Mouse (Mus musculus): Measurements from ENCODE around the gene Sectm1a. TPM values are rescaled to one million over a fixed set of nuclear protein-coding genes. Genes with fewer than 3 reads are reported as not detected.

The Sectm1a gene
- not detected in 2 replicates for polyA plus RNA-seq (2015; fragmentation: Nextera tagmentation; extraction: Ambion mirVana)

DNA sequence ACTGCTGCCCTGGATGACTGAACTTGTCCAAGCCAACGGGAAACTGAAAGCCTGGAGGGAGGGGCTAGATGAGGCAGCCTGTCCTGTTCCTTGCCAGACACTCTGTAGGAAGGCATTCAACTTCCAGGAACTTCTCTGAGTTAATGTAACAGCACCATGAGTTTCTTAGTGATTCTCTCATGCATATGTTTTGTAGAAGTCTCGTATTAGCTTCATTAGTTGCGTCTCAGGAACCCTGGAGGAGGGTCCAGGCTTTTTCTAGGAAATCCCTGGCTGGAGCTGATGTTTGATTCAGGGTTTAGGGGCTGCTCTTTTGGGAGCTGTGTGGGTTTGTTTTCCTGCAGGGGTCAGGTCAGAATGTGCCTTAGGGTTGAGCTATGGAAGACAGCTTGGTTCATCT, at the start of gene Sectm1a:
Gene Sectm1a, minus strand, starts transcription at position 101 of the 400 bp plus-strand sequence.
- Histone ChIP-seq H3K9ac (no peak within 1 kb of the TSS), H3K9me3 (replicated peaks) (no peaks in the 10 kb centered on the region), H3K4me2 (no peak within 1 kb of the TSS), H3K4me1 (no peaks in the 10 kb centered on the region), H3K27ac (no peak within 1 kb of the TSS), H3K36me3 (ENCODE audit: poor library complexity, severe bottlenecking) (no peaks in the 10 kb centered on the region), H3K4me3 (no peak within 1 kb of the TSS), H3K27me3 (no peaks in the 10 kb centered on the region)
- no peak for ATAC-seq
- WGBS = 76% methylated on average over 3 of the region's 3 CpGs

DNA sequence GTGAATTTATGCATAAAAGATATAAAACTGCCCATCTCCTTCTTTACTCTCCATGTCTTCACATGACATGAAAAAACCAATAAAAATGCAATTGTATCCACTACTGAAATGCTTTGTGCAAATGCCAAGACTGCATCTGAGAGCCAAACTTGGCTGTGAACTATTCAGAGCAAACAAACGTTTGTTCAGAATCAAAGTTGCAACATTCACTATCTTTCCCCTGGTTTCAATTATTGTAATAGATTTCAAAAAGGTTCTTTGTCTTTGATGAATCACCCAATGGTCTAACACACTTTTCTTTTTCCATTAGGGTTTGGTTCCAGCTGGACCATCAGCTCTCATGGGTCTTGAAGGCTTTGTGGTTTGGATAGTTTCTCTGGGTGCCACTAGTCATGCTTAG, 48.6 kb upstream of the Sectm1a start:
- H3K27ac ChIP-seq = no peak overlapping the region
- H3K27me3 ChIP-seq = no peaks in the 10 kb centered on the region
- no peak overlapping the region for H3K9ac ChIP-seq
- H3K4me3 ChIP-seq = no peak overlapping the region
- 81% methylated on average over 1 of the region's 1 CpGs for WGBS
- no peaks in the 10 kb centered on the region for H3K4me1 ChIP-seq
- no peak for ATAC-seq
- H3K9me3 ChIP-seq (replicated peaks) = no peaks in the 10 kb centered on the region
- no peaks in the 10 kb centered on the region for H3K36me3 ChIP-seq (ENCODE audit: poor library complexity, severe bottlenecking)
- H3K4me2 ChIP-seq = no peak overlapping the region

DNA sequence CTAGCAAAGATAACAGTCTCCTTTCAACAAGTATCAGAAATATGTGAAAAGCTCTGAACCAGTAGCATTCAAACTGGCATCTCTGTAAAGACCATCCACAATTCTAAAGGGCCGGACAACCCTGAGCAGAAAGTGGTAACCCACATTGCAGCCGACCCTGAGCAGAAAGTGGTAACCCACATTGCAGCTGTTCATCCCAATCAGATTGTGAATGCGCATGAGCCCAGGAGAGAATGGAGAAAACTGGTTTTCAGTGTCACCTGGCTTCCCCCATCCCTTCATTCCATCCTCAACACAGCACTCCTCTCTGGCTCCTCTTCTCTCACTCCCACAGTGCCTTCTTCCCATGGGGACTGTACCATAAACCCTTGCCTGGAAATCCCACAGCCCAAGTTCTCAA, 46.4 kb upstream of the Sectm1a start:
- H3K9me3 ChIP-seq (replicated peaks) = no peaks in the 10 kb centered on the region
- no peak overlapping the region for H3K4me2 ChIP-seq
- no peaks in the 10 kb centered on the region for H3K27me3 ChIP-seq
- no peak overlapping the region for H3K4me3 ChIP-seq
- no peak for ATAC-seq
- no peak overlapping the region for H3K27ac ChIP-seq
- no peaks in the 10 kb centered on the region for H3K36me3 ChIP-seq (ENCODE audit: poor library complexity, severe bottlenecking)
- no peaks in the 10 kb centered on the region for H3K4me1 ChIP-seq
- WGBS = 91% methylated on average over 3 of the region's 3 CpGs
- H3K9ac ChIP-seq = no peak overlapping the region

DNA sequence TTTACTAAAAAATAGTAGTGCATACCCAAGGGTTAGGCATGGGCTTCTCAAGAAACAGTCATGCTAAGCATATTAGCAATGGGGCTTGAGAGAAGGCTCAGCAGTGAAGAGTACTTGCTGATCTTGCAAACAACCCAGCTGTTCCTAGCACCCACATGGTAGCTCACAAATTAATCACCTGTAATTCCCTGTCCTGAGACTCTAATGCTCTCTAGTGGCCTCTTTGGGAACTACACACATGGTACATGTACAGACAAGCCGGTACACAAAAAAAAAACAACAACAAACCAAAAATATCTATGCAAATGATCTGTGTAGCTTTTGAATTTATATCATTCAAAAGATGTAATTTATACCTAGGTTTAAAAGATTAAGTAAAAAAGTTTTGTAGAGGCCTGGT, 45.4 kb upstream of the Sectm1a start:
- Histone ChIP-seq H3K27ac (no peak overlapping the region), H3K4me1 (no peaks in the 10 kb centered on the region), H3K27me3 (no peaks in the 10 kb centered on the region), H3K36me3 (ENCODE audit: poor library complexity, severe bottlenecking) (no peaks in the 10 kb centered on the region), H3K4me2 (no peak overlapping the region), H3K9ac (no peak overlapping the region), H3K4me3 (no peak overlapping the region), H3K9me3 (replicated peaks) (no peaks in the 10 kb centered on the region)
- 82% methylated on average over 1 of the region's 1 CpGs for WGBS
- no peak for ATAC-seq

DNA sequence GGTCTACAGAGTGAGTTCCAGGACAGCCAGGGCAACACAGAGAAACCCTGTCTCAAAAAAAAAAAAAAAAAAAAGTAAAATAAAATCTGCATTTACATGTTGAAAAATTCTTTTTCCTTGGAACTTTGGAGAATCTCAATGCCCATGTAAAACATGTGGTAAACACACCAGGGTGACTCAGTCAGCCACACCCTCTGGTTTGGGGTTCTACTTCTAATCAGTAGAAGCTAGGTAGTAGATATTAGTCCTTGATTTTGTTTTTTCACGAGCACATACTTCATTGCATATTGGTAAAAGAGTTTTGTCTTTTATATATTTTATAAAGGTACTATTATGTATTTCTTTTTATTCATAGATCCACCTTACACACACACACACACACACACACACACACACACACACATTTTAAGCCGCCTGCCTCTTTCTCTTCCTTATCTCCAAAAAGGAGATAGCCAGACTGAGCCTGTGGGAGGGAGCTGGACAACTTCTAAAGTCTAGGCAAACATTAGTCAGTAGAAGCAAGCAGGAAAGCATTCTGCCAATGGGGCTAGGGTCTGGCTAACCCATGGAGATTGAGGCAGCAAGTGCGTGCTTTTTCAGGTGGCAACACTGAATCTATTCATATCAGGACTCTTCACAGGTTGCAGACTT, 44.6 kb upstream of the Sectm1a start:
- H3K36me3 ChIP-seq (ENCODE audit: poor library complexity, severe bottlenecking) = no peaks in the 10 kb centered on the region
- no peaks in the 10 kb centered on the region for H3K9me3 ChIP-seq (replicated peaks)
- H3K27me3 ChIP-seq = no peaks in the 10 kb centered on the region
- ATAC-seq = no peak
- WGBS = 88% methylated on average over 3 of the region's 3 CpGs
- no peak overlapping the region for H3K4me2 ChIP-seq
- no peak overlapping the region for H3K4me3 ChIP-seq
- H3K4me1 ChIP-seq = no peaks in the 10 kb centered on the region
- H3K9ac ChIP-seq = no peak overlapping the region
- no peak overlapping the region for H3K27ac ChIP-seq

DNA sequence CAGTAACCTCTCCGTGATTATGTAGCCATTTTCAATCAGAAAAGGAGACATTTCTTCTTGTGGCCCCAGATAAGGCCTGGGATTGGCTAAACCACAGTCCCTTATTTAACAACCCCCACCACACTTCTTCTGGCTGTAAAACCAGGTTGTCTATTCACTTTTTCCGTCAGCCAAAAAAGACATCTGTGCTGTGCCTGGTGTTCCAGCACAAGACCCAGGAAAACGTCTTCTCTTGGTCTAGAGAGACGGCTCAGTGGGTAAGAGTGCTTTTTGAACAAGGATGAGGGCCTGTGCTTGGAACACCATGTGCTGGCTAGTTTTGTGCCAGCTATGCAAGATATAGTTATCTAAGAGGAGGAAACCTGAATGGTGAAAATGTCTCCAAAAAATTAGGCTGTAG, 42.4 kb upstream of the Sectm1a start:
- no peak overlapping the region for H3K4me2 ChIP-seq
- no peaks in the 10 kb centered on the region for H3K9me3 ChIP-seq (replicated peaks)
- no peaks in the 10 kb centered on the region for H3K27me3 ChIP-seq
- 0 out of 2 replicates have a peak, but pooled peaks cover 3% of the 10 kb centered on the region for H3K4me1 ChIP-seq
- WGBS = 88% methylated on average over 4 of the region's 4 CpGs
- no peak overlapping the region for H3K4me3 ChIP-seq
- no peak overlapping the region for H3K9ac ChIP-seq
- H3K27ac ChIP-seq = no peak overlapping the region
- ATAC-seq = no peak
- no peaks in the 10 kb centered on the region for H3K36me3 ChIP-seq (ENCODE audit: poor library complexity, severe bottlenecking)

DNA sequence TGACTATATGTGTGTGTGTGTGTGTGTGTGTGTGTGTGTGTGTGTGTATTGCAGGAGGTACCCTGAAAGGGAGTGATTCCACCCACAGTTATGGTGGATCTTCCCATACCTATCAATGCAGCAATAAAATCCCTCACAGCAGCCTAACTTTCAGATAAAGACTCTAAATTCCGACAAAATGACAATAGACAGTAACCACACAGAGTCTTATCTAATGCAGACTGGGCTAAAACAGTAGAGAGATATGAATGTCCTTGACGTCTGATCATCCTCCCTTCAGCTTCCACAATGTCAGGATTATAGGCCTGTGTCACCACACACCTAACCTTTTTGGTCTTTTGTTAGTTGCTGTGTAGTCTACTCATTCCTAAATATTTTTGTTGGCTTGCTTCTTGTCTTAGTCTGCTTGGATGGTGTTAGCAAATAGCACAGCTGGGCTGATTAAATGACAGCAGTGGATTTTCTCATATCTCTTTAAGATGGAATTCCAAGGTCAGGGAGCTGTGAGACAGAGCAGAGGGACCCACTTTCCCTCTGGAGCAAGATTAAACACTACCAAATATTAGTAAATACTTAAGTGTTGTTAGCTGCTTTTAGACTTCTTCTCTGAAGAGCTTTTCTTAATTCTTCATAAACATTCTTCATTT, 41.1 kb upstream of the Sectm1a start:
- Histone ChIP-seq H3K9ac (no peak overlapping the region), H3K4me1 (0 out of 2 replicates have a peak, but pooled peaks cover 3% of the 10 kb centered on the region), H3K27ac (no peak overlapping the region), H3K27me3 (no peaks in the 10 kb centered on the region), H3K4me2 (no peak overlapping the region), H3K36me3 (ENCODE audit: poor library complexity, severe bottlenecking) (no peaks in the 10 kb centered on the region), H3K9me3 (replicated peaks) (no peaks in the 10 kb centered on the region), H3K4me3 (no peak overlapping the region)
- 87% methylated on average over 2 of the region's 2 CpGs for WGBS
- ATAC-seq = no peak

DNA sequence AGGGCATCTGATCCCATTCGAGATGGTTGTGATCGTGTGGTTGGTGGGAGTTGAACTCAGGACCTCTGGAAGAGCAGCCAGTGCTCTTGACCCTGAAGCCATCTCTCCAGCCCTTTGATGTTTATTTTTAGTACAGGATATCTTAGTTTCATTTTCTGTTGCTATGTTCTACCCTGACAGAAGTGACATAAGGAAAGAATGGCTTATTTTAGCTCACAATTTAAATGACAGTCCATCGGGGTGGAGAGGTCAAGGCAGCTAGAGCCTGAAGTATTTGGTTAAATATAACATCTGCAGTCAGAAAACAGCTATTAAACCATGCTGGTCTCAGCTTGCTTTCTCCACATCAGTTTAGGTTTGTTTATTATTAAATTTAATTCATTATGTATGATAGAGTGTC, 40.1 kb upstream of the Sectm1a start:
- Histone ChIP-seq H3K27me3 (no peaks in the 10 kb centered on the region), H3K9me3 (replicated peaks) (no peaks in the 10 kb centered on the region), H3K27ac (no peak overlapping the region), H3K4me2 (no peak overlapping the region), H3K9ac (no peak overlapping the region), H3K4me1 (0 out of 2 replicates have a peak, but pooled peaks cover 3% of the 10 kb centered on the region), H3K4me3 (no peak overlapping the region), H3K36me3 (ENCODE audit: poor library complexity, severe bottlenecking) (no peaks in the 10 kb centered on the region)
- ATAC-seq = no peak
- 94% methylated on average over 3 of the region's 3 CpGs for WGBS

DNA sequence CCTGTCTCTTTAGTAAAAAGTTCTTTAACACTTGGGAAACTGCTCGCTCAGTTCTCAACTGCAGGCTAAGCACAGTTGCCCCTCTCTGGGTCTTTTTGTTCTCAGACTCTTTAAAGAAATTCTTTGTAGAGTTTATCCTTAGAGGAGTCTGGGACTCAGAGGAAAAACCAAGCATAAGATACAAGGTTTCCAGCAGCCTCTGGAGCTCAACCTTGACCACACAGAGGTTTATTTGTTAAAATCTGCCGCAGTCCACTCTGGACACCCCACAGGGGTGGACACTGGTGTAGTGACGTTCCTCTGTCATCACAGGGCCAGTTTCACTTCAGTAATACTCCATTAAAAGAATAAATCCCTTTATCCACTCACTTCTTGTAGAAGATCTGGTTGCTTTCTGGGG, 37.6 kb upstream of the Sectm1a start, which contains the start of gene Tex19.2:
Gene Tex19.2, minus strand, starts transcription at position 101 of the 400 bp plus-strand sequence.
- whole genome bisulfite sequencing = 41% methylated on average over 3 of the region's 3 CpGs

DNA sequence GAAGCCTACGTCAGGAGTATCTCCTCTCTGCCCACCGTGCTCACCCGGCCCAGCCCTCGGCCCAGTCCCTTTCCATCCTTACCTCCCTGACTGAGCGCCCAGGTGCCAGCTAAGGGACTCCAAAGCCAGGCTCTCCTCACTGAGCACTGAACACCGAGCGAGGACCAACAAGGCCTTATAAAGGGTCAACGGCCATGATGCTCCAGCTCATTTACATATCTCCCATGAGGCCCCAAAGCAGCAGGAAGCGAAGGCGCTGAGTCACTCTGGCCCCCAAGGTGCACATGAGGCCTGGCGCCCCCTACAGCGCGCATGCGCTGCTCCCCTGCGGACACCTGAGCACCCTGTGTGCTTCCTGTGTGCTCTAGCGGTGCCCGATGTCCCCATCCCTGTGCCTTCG, 37.1 kb upstream of the Sectm1a start:
- 92% methylated on average over 18 of the region's 18 CpGs for WGBS
- Histone ChIP-seq H3K27ac (no peak overlapping the region), H3K36me3 (ENCODE audit: poor library complexity, severe bottlenecking) (no peaks in the 10 kb centered on the region), H3K4me3 (no peak overlapping the region), H3K4me2 (no peak overlapping the region), H3K4me1 (0 out of 2 replicates have a peak, but pooled peaks cover 3% of the 10 kb centered on the region), H3K9ac (no peak overlapping the region), H3K27me3 (no peaks in the 10 kb centered on the region), H3K9me3 (replicated peaks) (no peaks in the 10 kb centered on the region)
- no peak for ATAC-seq

More for the DNA sequence above, 37.6 kb upstream of the Sectm1a start, which contains the start of gene Tex19.2:
- H3K9me3 ChIP-seq (replicated peaks) = no peaks in the 10 kb centered on the region
- H3K4me2 ChIP-seq = no peak within 1 kb of the TSS
- no peak within 1 kb of the TSS for H3K4me3 ChIP-seq
- H3K27me3 ChIP-seq = no peaks in the 10 kb centered on the region
- no peak within 1 kb of the TSS for H3K27ac ChIP-seq
- no peak for ATAC-seq
- no peaks in the 10 kb centered on the region for H3K36me3 ChIP-seq (ENCODE audit: poor library complexity, severe bottlenecking)
- H3K4me1 ChIP-seq = 0 out of 2 replicates have a peak, but pooled peaks cover 3% of the 10 kb centered on the region
- H3K9ac ChIP-seq = no peak within 1 kb of the TSS

DNA sequence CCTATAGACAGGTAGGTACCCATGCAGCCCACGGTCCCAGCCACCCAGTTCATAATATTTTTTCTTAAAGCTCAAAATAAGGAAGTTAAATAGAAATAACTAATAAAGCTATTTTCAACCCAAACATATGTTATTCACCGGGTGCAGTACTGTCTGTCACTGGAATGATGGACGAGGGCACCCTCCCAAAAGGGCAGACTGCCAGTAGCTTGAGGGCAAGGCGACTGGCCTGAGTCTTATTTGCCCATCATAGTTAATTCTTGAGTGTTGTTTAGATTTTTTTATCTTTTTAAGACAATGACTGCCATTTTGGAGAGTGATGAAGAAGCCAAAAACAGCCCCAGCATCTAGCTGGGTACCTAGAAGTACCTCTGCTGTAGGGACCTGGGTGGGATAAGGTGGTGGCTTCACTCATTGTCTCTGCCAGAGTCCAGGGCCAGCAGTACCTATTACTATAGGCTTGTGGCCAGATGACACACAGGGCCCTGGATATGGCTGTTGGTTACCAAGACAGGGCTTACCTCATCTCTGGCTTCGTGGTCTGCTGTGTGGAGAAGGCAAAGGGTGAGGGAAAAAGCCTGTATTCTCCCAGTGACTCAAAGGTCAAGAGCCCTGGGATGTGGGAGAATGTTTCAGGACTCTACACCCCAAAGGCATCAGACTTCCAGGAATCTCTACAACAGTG, 31.2 kb upstream of the Sectm1a start:
- Histone ChIP-seq H3K27me3 (peaks cover 17% of the 10 kb centered on the region), H3K27ac (no peak overlapping the region), H3K9ac (no peak overlapping the region), H3K4me2 (no peak overlapping the region), H3K9me3 (replicated peaks) (no peaks in the 10 kb centered on the region), H3K4me1 (peaks cover 10% of the 10 kb centered on the region), H3K4me3 (no peak overlapping the region), H3K36me3 (ENCODE audit: poor library complexity, severe bottlenecking) (no peaks in the 10 kb centered on the region)
- ATAC-seq = no peak
- 79% methylated on average over 5 of the region's 5 CpGs for WGBS

DNA sequence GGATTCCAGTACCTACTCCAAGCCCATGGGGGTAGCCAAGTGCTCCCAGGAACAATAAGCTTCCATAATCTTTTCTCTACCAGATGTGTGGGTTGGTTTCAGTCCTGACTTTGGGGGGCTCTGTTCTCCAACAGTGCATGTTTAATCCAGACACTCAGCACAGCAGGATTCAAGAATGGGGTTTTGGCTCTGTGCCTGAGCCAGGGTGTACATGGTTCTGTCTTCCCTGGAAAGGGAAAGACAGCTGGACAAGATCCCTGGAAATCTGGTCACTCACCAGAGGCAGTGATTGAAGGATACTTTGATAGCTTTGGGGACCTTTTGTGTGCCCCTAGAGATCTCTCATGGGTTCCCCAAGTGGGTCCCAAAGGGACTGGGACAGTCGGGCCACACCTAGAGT, 30.6 kb upstream of the Sectm1a start:
- peaks cover 17% of the 10 kb centered on the region for H3K27me3 ChIP-seq

More for the DNA sequence above, 30.6 kb upstream of the Sectm1a start:
- Histone ChIP-seq H3K4me2 (no peak overlapping the region), H3K4me1 (peaks cover 10% of the 10 kb centered on the region), H3K9me3 (replicated peaks) (no peaks in the 10 kb centered on the region), H3K27ac (no peak overlapping the region), H3K4me3 (no peak overlapping the region), H3K9ac (no peak overlapping the region), H3K36me3 (ENCODE audit: poor library complexity, severe bottlenecking) (no peaks in the 10 kb centered on the region)
- 94% methylated on average over 1 of the region's 1 CpGs for WGBS
- no peak for ATAC-seq

Measured in forebrain, embryonic 13.5 days (tissue).